Mouse (Mus musculus) thymus, adult 2 months (tissue): ENCODE measurements at regions not wholly inside any gene's neighbourhood (a gene's known extent, or its start where the extent isn't known, plus 50 kb on each side); places are given as distances from the start of the nearest gene placed in this dataset.

ENCODE experiments used
- CTCF ChIP-seq: fragments of 200-500 bp; IDR thresholded peaks from 2 replicates; pipeline ENCODE4 v1.5.1; 2012; ENCODE audit warnings: mild to moderate bottlenecking, control low read depth, low read length, moderate library complexity, borderline replicate concordance; ENCODE audit not compliant: control insufficient read depth, poor library complexity, insufficient read depth; ENCODE audit errors: extremely low read depth
- POLR2A ChIP-seq: fragments of 200-500 bp; IDR thresholded peaks from 2 replicates; pipeline ENCODE4 v1.6.1; 2012; ENCODE audit warnings: mild to moderate bottlenecking, low read length, control low read depth, moderate library complexity; ENCODE audit not compliant: control insufficient read depth, poor library complexity, insufficient read depth; ENCODE audit errors: extremely low read depth

GRCm38 (mm10) chr3:21973681-21974080, 102.8 kb upstream of the Tbl1xr1 start:
- TF ChIP-seq POLR2A, result no peak
- TF ChIP-seq CTCF, result no peak
